Mouse (Mus musculus) brain, embryonic 14.5 days (tissue): ENCODE measurements around the gene Repin1. TPM values are rescaled to one million over a fixed set of nuclear protein-coding genes. Genes with fewer than 3 reads are reported as not detected.

ENCODE experiments used
- DNase-seq: peaks from one replicate; pipeline ENCODE4 v3.0.0-alpha.2; 2011; ENCODE audit warnings: low read depth
- CTCF ChIP-seq: fragments of 200-500 bp; IDR thresholded peaks from 2 replicates; pipeline ENCODE4 v1.5.1; 2012; ENCODE audit warnings: inconsistent platforms, mild to moderate bottlenecking, moderate library complexity, borderline replicate concordance; ENCODE audit not compliant: insufficient read depth, insufficient read length; ENCODE audit errors: extremely low read depth
- POLR2A ChIP-seq: fragments of 200-500 bp; IDR thresholded peaks from 2 replicates; pipeline ENCODE4 v1.6.1; 2012; ENCODE audit warnings: mild to moderate bottlenecking, inconsistent platforms, borderline replicate concordance; ENCODE audit not compliant: poor library complexity, insufficient read depth, insufficient read length, severe bottlenecking; ENCODE audit errors: extremely low read depth
- polyA plus RNA-seq: library from polyadenylated mRNA; depleted of rRNA; stranded (reverse); fragments of >200 nt; gene quantifications from 2 replicates; pipeline ENCODE4 v1.2.3, GENCODE M21; 2012

Repin1 gene
- polyA plus RNA-seq, 1 experiment = 60.0 TPM

- DNase-seq = no peak
These were observed 27.9 kb upstream of the Repin1 start for GRCm38 (mm10) chr6:48565693-48566310.

DNA sequence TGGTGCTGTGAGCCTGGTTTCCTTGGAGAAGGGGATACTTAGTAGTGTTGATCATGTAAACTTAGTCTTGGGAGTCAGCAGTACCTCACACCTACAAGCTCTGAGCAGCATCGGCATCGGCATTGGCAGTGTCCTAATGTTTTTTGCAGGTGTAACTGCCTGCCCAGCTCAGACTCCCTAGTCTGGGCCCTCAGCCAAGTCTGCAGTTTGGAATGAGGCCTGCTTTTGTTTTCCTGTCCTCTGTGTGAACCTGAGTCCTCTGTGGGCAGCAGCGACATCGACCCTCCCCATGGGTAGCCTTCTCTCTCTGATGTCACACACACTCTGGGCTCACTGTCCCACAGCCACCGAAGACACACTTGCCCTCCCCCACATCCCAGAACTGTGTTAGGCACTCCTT is 27.4 kb upstream of the Repin1 start:
- peak; percentile 47 for DNase-seq
- TF ChIP-seq POLR2A = no peak
- no peak for TF ChIP-seq CTCF

More at GRCm38 (mm10) chr6:48565693-48566310, 27.9 kb upstream of the Repin1 start:
- no peak for TF ChIP-seq CTCF
- TF ChIP-seq POLR2A = no peak

DNA sequence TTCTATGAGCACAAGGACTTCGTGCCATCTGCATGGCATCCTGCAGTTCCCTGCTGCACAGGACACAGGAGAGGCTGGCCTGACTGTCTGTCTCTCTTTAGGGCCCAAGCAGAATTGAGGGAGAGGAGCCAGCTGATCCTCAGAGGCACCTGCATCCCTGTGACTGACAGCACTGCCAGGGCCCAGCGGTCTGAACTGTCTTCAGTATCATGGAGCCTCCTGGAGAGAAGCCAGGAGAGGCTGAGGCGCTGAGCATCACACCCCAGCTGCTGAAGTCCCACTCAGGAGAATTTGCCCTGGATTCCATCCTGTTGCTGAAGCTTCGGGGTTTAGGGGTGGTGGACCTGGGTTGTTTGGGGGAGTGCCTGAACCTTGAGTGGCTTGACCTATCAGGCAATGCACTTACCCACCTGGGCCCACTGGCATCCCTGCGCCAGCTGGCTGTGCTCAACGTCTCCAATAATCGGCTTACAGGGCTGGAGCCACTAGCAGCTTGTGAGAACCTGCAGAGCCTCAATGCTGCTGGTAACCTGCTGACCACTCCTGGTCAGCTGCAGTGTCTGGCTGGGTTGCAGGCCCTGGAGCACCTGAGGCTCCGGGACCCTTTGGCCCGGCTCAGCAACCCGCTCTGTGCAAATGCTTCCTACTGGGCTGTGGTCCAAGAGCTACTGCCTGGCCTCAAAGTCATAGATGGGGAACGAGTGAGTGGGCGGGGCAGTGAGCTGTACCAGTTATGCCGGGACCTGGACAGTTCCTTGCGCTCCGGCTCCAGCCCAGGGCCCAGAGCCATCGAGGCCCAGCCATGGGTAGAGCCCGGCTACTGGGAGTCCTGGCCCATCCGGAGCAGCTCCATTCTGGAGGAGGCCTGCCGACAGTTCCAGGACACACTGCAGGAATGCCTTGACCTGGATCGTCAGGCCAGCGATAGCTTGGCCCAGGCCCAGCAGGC is 25.4 kb upstream of the Repin1 start:
- DNase-seq = peak; percentile 49
- TF ChIP-seq POLR2A = no peak
- no peak for TF ChIP-seq CTCF

- DNase-seq = no peak
- no peak for TF ChIP-seq POLR2A
- no peak for TF ChIP-seq CTCF
These were observed 24.4 kb upstream of the Repin1 start for GRCm38 (mm10) chr6:48569065-48569807.

DNA sequence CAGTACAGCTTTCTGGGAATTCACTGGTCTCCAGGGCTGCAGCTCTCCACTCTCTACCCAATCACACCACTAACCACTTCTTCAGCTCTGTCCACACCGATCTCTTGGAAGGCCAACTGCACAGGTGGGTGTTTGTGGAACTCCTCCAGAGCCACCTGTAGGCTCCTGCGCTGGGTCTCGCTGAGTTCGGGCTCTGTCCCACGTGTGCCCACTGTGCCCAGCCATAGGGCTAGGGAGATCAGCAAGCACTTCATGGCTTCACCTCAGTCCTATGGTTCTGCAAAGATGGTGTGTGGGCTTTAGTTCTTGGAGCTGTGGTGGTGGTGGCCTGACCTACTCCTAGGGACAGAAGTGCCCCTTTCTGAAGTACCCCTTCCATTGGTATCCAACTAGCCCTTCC is 21.7 kb upstream of the Repin1 start:
- no peak for TF ChIP-seq POLR2A
- TF ChIP-seq CTCF = no peak
- no peak for DNase-seq

DNA sequence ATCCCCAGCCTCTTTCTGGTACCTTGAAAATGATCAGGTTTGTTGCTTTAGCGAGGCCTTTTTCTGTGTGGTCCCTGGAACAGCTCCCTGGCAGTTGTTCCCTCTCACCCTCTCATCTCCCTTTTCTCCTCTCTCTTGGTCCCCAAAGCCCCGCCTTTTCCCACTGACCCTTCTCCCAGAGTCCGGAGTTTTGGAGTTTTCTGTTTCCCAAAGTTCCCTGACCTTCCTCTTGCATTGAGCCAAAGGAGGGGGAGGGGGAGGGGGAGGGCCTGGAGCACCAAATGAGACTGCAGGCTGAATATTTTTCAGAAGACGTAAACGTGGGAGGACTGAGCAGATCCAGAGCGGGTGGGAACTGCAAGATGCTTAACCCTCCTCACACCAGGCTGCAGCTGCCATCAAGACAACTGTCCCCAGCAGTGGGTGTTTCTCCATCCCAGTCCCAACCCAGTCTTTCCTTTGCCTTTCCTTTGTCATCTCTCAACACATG is 21.1 kb upstream of the Repin1 start, which contains the start of gene Rarres2:
Gene Rarres2, minus strand, starts transcription at position 218 of the 490 bp plus-strand sequence.
- peak; percentile 18 for DNase-seq
- TF ChIP-seq POLR2A (no peak), CTCF (no peak)

GRCm38 (mm10) chr6:48573280-48573679 is 20.4 kb upstream of the Repin1 start:
- no peak for DNase-seq
- no peak for TF ChIP-seq CTCF
- TF ChIP-seq POLR2A = no peak

- no peak for DNase-seq
- TF ChIP-seq CTCF (no peak), POLR2A (no peak)
These were observed 19.7 kb upstream of the Repin1 start for GRCm38 (mm10) chr6:48573981-48574380.

GRCm38 (mm10) chr6:48578736-48579135 is 14.9 kb upstream of the Repin1 start:
- TF ChIP-seq POLR2A (no peak), CTCF (no peak)
- no peak for DNase-seq

DNA sequence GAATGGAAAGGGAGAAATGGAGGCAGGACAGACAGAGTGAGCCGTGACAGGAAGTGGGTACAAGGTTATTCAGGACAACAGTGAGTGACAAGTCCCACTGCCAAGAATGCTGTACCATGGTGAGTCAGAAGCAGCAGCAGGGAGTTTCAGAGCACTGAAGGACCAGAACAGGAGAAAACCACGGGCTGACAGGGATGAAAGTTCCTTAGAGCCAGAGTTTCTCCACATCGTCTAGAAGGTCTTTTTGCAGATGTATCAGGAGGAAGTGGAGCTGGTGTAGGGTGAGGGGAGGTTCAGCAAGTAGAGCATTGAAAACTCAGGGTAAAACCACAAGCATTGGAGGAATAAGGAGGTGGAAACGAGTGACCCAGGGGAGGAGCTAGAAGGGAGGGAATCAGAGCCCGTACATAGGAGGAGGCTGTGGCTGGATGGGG is 14.5 kb upstream of the Repin1 start:
- TF ChIP-seq POLR2A = no peak
- TF ChIP-seq CTCF = no peak
- DNase-seq = no peak

- TF ChIP-seq CTCF (no peak), POLR2A (no peak)
- DNase-seq = no peak
These were observed 12.4 kb upstream of the Repin1 start for GRCm38 (mm10) chr6:48581257-48581656.

- no peak for TF ChIP-seq POLR2A
- TF ChIP-seq CTCF = peak; percentile 19; the same call in 1 of the 2 replicates
- DNase-seq = peak; percentile 77
These were observed 11.6 kb upstream of the Repin1 start for GRCm38 (mm10) chr6:48582037-48582436.

DNA sequence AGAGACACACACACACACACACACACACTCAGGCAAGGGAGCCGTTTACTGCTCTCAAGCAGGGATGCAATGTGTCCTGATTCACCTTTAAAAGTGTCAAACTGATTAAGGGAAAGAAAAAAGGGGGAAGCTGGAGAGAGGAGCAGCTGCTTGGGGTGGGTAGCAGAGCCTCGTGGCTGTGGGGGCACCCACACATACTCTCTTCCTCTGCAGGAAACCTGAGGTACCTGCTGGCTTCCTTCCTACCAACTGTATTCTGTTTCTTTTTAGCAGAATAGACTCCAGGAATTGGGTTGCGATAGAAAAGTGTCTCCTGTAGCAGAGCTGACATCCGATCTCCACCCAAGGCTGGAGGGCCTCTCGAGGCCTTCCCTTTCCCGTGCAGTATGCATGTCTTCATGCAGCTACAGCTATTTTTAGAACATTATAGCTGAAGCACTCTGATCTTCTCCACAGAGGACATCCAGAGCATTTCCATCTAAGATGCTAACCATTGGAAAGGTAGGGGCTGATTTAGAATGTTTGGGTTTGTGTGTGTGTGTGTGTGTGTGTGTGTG is 4.4 kb upstream of the Repin1 start, which contains the start of gene Gm45021:
Gene Gm45021, plus strand, starts transcription at position 417 of the 557 bp plus-strand sequence.
- TF ChIP-seq CTCF (no peak), POLR2A (no peak)
- DNase-seq = no peak
